Mouse (Mus musculus) limb, embryonic 14.5 days (tissue): ENCODE results near the gene Fam169b. TPM values are rescaled to one million over a fixed set of nuclear protein-coding genes. Genes with fewer than 3 reads are reported as not detected.

Experiments used
- ATAC-seq: fragments of 200-750 bp; cut with Nextera tagmentation; 2 replicates; pipeline ENCODE4 v1.8.0; 2017; ENCODE audit warnings: low read depth, moderate number of reproducible peaks, moderate TSS enrichment; ENCODE audit not compliant: low FRiP score
- DNase-seq: peaks from one replicate; pipeline ENCODE4 v3.0.0-alpha.2; 2015; ENCODE audit warnings: low spot score
- H3K27ac ChIP-seq: fragments of 300-500 bp; sonication (generic); replicated peaks from 2 replicates; pipeline ENCODE4 v1.5.1; 2014; ENCODE audit warnings: low read depth, mild to moderate bottlenecking, low read length, moderate library complexity, mixed read lengths
- H3K27me3 ChIP-seq: fragments of 300-500 bp; sonication (generic); 2 replicates; pipeline ENCODE4 v1.6.1; 2014; ENCODE audit warnings: low read length, mixed read lengths; ENCODE audit not compliant: control insufficient read depth, insufficient read depth
- H3K36me3 ChIP-seq: fragments of 300-500 bp; sonication (generic); 2 replicates; pipeline ENCODE4 v1.6.1; 2014; ENCODE audit warnings: mild to moderate bottlenecking, low read length, moderate library complexity, mixed read lengths; ENCODE audit not compliant: control insufficient read depth, insufficient read depth
- H3K4me1 ChIP-seq: fragments of 300-500 bp; sonication (generic); 2 replicates; pipeline ENCODE4 v1.6.1; 2014; ENCODE audit warnings: antibody characterized with exemption, low read length, mixed read lengths; ENCODE audit not compliant: control insufficient read depth, insufficient read depth
- H3K4me2 ChIP-seq: fragments of 300-500 bp; sonication (generic); replicated peaks from 2 replicates; pipeline ENCODE4 v1.6.1; 2014; ENCODE audit warnings: low read depth, mild to moderate bottlenecking, low read length, moderate library complexity; ENCODE audit not compliant: severe bottlenecking
- H3K4me3 ChIP-seq: fragments of 300-500 bp; sonication (generic); replicated peaks from 2 replicates; pipeline ENCODE4 v1.5.1; 2014; ENCODE audit warnings: low read length
- H3K9ac ChIP-seq: fragments of 300-500 bp; sonication (generic); 2 replicates; pipeline ENCODE4 v1.6.1; 2014; ENCODE audit warnings: mild to moderate bottlenecking, low read depth, low read length, moderate library complexity; ENCODE audit not compliant: severe bottlenecking
- H3K9me3 ChIP-seq: fragments of 300-500 bp; sonication (generic); 2 replicates; pipeline ENCODE4 v1.6.1; 2016; ENCODE audit warnings: low read length; ENCODE audit not compliant: control insufficient read depth
- POLR2A ChIP-seq: fragments of 200-500 bp; IDR thresholded peaks from 2 replicates; pipeline ENCODE4 v1.8.0; 2012; ENCODE audit warnings: inconsistent platforms, mild to moderate bottlenecking, moderate library complexity, borderline replicate concordance; ENCODE audit not compliant: insufficient read depth, insufficient read length; ENCODE audit errors: extremely low read depth
- WGBS: fragments of 180-500 bp; shearing (Covaris S2); extraction: QIAGEN DNeasy Blood & Tissue Kit; methylation state at CpG from one replicate; pipeline ENCODE4 v1.1.7; 2014; 5-methylcytosine and 5-hydroxymethylcytosine counted together
- polyA plus RNA-seq, 2 experiments: library from polyadenylated mRNA; depleted of rRNA in 1 of 2; stranded (reverse) in 1 of 2; unstranded in 1 of 2; fragments of >200 nt; fragmentation: Nextera tagmentation in 1 of 2; extraction: Ambion mirVana in 1 of 2; gene quantifications; 2 replicates each; pipeline versions ENCODE4 v1.2.1 to v1.2.3; 2012 to 2014

Fam169b gene
- polyA plus RNA-seq, 2 experiments: 1.0 to 1.9 TPM

- 82% methylated on average over 15 of the region's 16 CpGs for WGBS
- Histone ChIP-seq H3K27ac (no peak overlapping the region), H3K27me3 (no peaks in the 10 kb centered on the region), H3K36me3 (no peaks in the 10 kb centered on the region), H3K4me3 (no peak overlapping the region), H3K4me1 (peaks cover 4% of the 10 kb centered on the region; the same call in 1 of the 2 replicates), H3K9ac (no peak overlapping the region), H3K9me3 (no peaks in the 10 kb centered on the region), H3K4me2 (no peak overlapping the region)
- ATAC-seq (no peak), DNase-seq (no peak)
- no peak for TF ChIP-seq POLR2A
Measured at GRCm38 (mm10) chr7:68318006-68318788, 44.6 kb downstream of the Fam169b start.

GRCm38 (mm10) chr7:68318979-68319378 is 45.3 kb downstream of the Fam169b start:
- WGBS: 54% methylated on average over 6 of the region's 6 CpGs
- Histone ChIP-seq H3K4me3 (no peak overlapping the region), H3K4me2 (no peak overlapping the region), H3K27ac (no peak overlapping the region), H3K36me3 (no peaks in the 10 kb centered on the region), H3K27me3 (no peaks in the 10 kb centered on the region), H3K9me3 (no peaks in the 10 kb centered on the region), H3K9ac (no peak overlapping the region), H3K4me1 (no peaks in the 10 kb centered on the region)
- TF ChIP-seq POLR2A: no peak
- no peak for ATAC-seq
- no peak for DNase-seq

GRCm38 (mm10) chr7:68320078-68320810 is 46.6 kb downstream of the Fam169b start:
- peak; percentile 37 for DNase-seq

GRCm38 (mm10) chr7:68323051-68323450 is 49.4 kb downstream of the Fam169b start:
- ATAC-seq: no peak
- Histone ChIP-seq H3K27me3 (no peaks in the 10 kb centered on the region), H3K4me2 (no peak overlapping the region), H3K27ac (no peak overlapping the region), H3K36me3 (no peaks in the 10 kb centered on the region), H3K4me3 (no peak overlapping the region), H3K9ac (no peak overlapping the region), H3K4me1 (peaks cover 4% of the 10 kb centered on the region; the same call in 1 of the 2 replicates), H3K9me3 (no peaks in the 10 kb centered on the region)
- TF ChIP-seq POLR2A: no peak
- DNase-seq: no peak
- 43% methylated on average over 6 of the region's 6 CpGs for WGBS

More at GRCm38 (mm10) chr7:68320078-68320810, 46.6 kb downstream of the Fam169b start:
- H3K27me3 ChIP-seq: no peaks in the 10 kb centered on the region
- no peaks in the 10 kb centered on the region for H3K4me1 ChIP-seq
- no peaks in the 10 kb centered on the region for H3K9me3 ChIP-seq
- no peak overlapping the region for H3K9ac ChIP-seq
- TF ChIP-seq POLR2A: no peak
- no peaks in the 10 kb centered on the region for H3K36me3 ChIP-seq
- no peak for ATAC-seq
- no peak overlapping the region for H3K27ac ChIP-seq
- no peak overlapping the region for H3K4me3 ChIP-seq
- H3K4me2 ChIP-seq: no peak overlapping the region
- WGBS: 46% methylated on average over 14 of the region's 14 CpGs

GRCm38 (mm10) chr7:68326190-68326722 is 52.6 kb downstream of the Fam169b start:
- ATAC-seq: no peak
- TF ChIP-seq POLR2A: no peak
- H3K4me3 ChIP-seq: no peak overlapping the region
- no peak overlapping the region for H3K4me2 ChIP-seq
- H3K27me3 ChIP-seq: no peaks in the 10 kb centered on the region
- H3K9me3 ChIP-seq: no peaks in the 10 kb centered on the region
- no peak overlapping the region for H3K9ac ChIP-seq
- no peaks in the 10 kb centered on the region for H3K36me3 ChIP-seq
- DNase-seq: no peak
- no peak overlapping the region for H3K27ac ChIP-seq
- 55% methylated on average over 7 of the region's 7 CpGs for WGBS
- peaks cover 4% of the 10 kb centered on the region; the same call in 1 of the 2 replicates for H3K4me1 ChIP-seq
